Mouse (Mus musculus) cerebellum, postnatal 4 days (tissue): ENCODE data around the gene Tas1r3.
A peak's percentile ranks its signal among the peaks of the same experiment; 100 is the strongest.

ENCODE experiments used
- DNase-seq, 2 experiments: peaks; one replicate each; pipeline ENCODE4 v3.0.0; 2022; ENCODE audit warnings: low spot score in 2 of 2, mixed read lengths in 1 of 2

Tas1r3 gene

GRCm38 (mm10) chr4:155863001-155863400 is at the start of gene Tas1r3:
Gene Tas1r3 (minus strand): TSS chr4:155863362.
- DNase-seq, result no peak

- DNase-seq, result peak in 1 of 2 experiments; percentile 1
Observed at GRCm38 (mm10) chr4:155908751-155909150, 45.6 kb upstream of the Tas1r3 start.

GRCm38 (mm10) chr4:155908281-155908680 is 45.1 kb upstream of the Tas1r3 start:
- peak; percentile 1 to 17 for DNase-seq

GRCm38 (mm10) chr4:155907003-155907402 is 43.8 kb upstream of the Tas1r3 start:
- no peak for DNase-seq

GRCm38 (mm10) chr4:155906125-155906524 is 43.0 kb upstream of the Tas1r3 start:
- DNase-seq, result peak; percentile 0 to 18

- DNase-seq, result peak in 1 of 2 experiments; percentile 1
Observed at GRCm38 (mm10) chr4:155905634-155906033, 42.5 kb upstream of the Tas1r3 start.

- peak; percentile 19 to 41 for DNase-seq
Observed at GRCm38 (mm10) chr4:155904318-155905102, 41.3 kb upstream of the Tas1r3 start.

- DNase-seq, result peak; percentile 0 to 19
Observed at GRCm38 (mm10) chr4:155903246-155903645, 40.1 kb upstream of the Tas1r3 start.

- DNase-seq, result no peak
Observed at GRCm38 (mm10) chr4:155901205-155901604, 38.0 kb upstream of the Tas1r3 start.

GRCm38 (mm10) chr4:155899355-155899754 is 36.2 kb upstream of the Tas1r3 start:
- peak in 1 of 2 experiments; percentile 1 for DNase-seq

- DNase-seq, result peak in 1 of 2 experiments; percentile 0
Observed at GRCm38 (mm10) chr4:155898318-155898717, 35.2 kb upstream of the Tas1r3 start.

- DNase-seq, result peak in 1 of 2 experiments; percentile 0
Observed at GRCm38 (mm10) chr4:155896461-155896860, 33.3 kb upstream of the Tas1r3 start.

GRCm38 (mm10) chr4:155895826-155896225 is 32.7 kb upstream of the Tas1r3 start:
- no peak for DNase-seq

GRCm38 (mm10) chr4:155895216-155895615 is 32.1 kb upstream of the Tas1r3 start:
- DNase-seq, result peak in 1 of 2 experiments; percentile 55

- no peak for DNase-seq
Observed at GRCm38 (mm10) chr4:155894311-155894881, 31.2 kb upstream of the Tas1r3 start.

GRCm38 (mm10) chr4:155893212-155893690 is 30.1 kb upstream of the Tas1r3 start:
- no peak for DNase-seq

- DNase-seq, result peak in 1 of 2 experiments; percentile 40
Observed at GRCm38 (mm10) chr4:155892438-155893211, 29.5 kb upstream of the Tas1r3 start.

GRCm38 (mm10) chr4:155892017-155892416 is 28.9 kb upstream of the Tas1r3 start:
- DNase-seq, result peak; percentile 68 to 89

GRCm38 (mm10) chr4:155891551-155892001 is 28.4 kb upstream of the Tas1r3 start, which contains the start of the genes Pusl1 and Acap3:
Gene Pusl1 (minus strand): TSS chr4:155891781.
Gene Acap3 (plus strand): TSS chr4:155891822.
- peak; percentile 93 to 98 for DNase-seq

- DNase-seq, result peak in 1 of 2 experiments; percentile 19
Observed at GRCm38 (mm10) chr4:155891011-155891471, 27.9 kb upstream of the Tas1r3 start.

- DNase-seq, result peak in 1 of 2 experiments; percentile 13
Observed at GRCm38 (mm10) chr4:155889316-155889715, 26.2 kb upstream of the Tas1r3 start.

- DNase-seq, result no peak
Observed at GRCm38 (mm10) chr4:155888181-155888580, 25.0 kb upstream of the Tas1r3 start.
